20 mouse cellular contexts compared by ENCODE assay signal in genomic region chr2:73860046-73860624, GRCm38 (mm10). TPM values are rescaled to one million over a fixed set of nuclear protein-coding genes. Genes with fewer than 3 reads are reported as not detected.
DNase-seq lines count a peak whose midpoint lies in the region; ATAC-seq and TF ChIP-seq lines count a peak whose summit lies in the region.
"Had no signal": no experiment of that assay in that cellular context is flagged by ENCODE, and none has a peak within 500 bp of the region (broad histone marks: within the 10 kb centered on the region; RNA-seq: fewer than 3 reads in every experiment).

No protein-coding gene starts in this region.

- peaks cover 3% of the 10 kb centered on the region; the same call in 1 of the 2 replicates for H3K79me2 ChIP-seq in MEL (ENCODE audit: control insufficient read depth, insufficient read depth, low read length, poor library complexity)

- no peak for TF ChIP-seq POLR2A in MEL (IDR thresholded peaks at IDR 0.05; ENCODE audit: control insufficient read depth in 1 of 2, insufficient read depth in 1 of 2, low read depth in 1 of 2, low read length in 2 of 2, poor library complexity in 1 of 2)

- no peak for ATAC-seq in heart, embryonic 12.5 days (ENCODE audit: insufficient number of reproducible peaks, low FRiP score)
- peak; percentile 83 for ATAC-seq in megakaryocyte progenitor cell, adult 5-6 weeks (replicated peaks; ENCODE audit: poor library complexity)
- ATAC-seq in intestine, postnatal 0 days, result no peak
- ATAC-seq: activated CD4-positive, CD25-positive, alpha-beta regulatory T cell, adult 4 months; intestine, embryonic 16.5 days had no signal

- DNase-seq in heart, postnatal 10 days, result peak; percentile 10 to 11
- peak; percentile 65 for DNase-seq in MEL (ENCODE audit: low read depth, low spot score)
- DNase-seq in adipocyte (ENCODE audit: low spot score), result peak; percentile 53
- no peak for DNase-seq in urinary bladder, postnatal 10 days (ENCODE audit: low spot score)
- no peak for DNase-seq in testis, postnatal 14 days (ENCODE audit: low spot score)
- DNase-seq: cerebellum, adult 11 months; kidney, postnatal 25 days; layer of hippocampus, postnatal 36 days; lung, adult 2 months had no signal

- no peak for TF ChIP-seq CTCF in MEL (IDR thresholded peaks at IDR 0.05 in 2 of 3, conservative IDR thresholded peaks at IDR 0.05 in 1 of 3; ENCODE audit: control insufficient read depth in 1 of 3, insufficient read depth in 1 of 3, low read depth in 2 of 3, low read length in 3 of 3, poor library complexity in 1 of 3, severe bottlenecking in 1 of 3)
- TF ChIP-seq CTCF in intestine, postnatal 0 days (IDR thresholded peaks at IDR 0.05; ENCODE audit: low read depth), result no peak

- H3K36me3 ChIP-seq in heart, embryonic 12.5 days, result peaks cover 8% of the 10 kb centered on the region; the same call in 1 of the 2 replicates
- peaks cover 2 to 33% of the 10 kb centered on the region in 2 experiments for H3K36me3 ChIP-seq in MEL (ENCODE audit: control insufficient read depth in 1 of 2, insufficient read depth in 2 of 2, low read length in 2 of 2)
- no peaks in the 10 kb centered on the region for H3K36me3 ChIP-seq in intestine, postnatal 0 days (ENCODE audit: control insufficient read depth, insufficient read depth)
- H3K36me3 ChIP-seq: heart, embryonic 15.5 days; neural tube, embryonic 15.5 days had no signal

- intact Hi-C loops in heart, postnatal 10 days (cut with DNase I), result loop anchor here (10.0 kb wide), 1 partner anchor 275 kb away; the partner anchor contains the start of gene Chrna1

- no peaks in the 10 kb centered on the region for H3K27me3 ChIP-seq in heart, embryonic 12.5 days (replicated peaks)
- H3K27me3 ChIP-seq in MEL (ENCODE audit: control insufficient read depth in 1 of 2, insufficient read depth in 2 of 2, low read length in 2 of 2), result no peaks in the 10 kb centered on the region
- no peaks in the 10 kb centered on the region for H3K27me3 ChIP-seq in intestine, postnatal 0 days (replicated peaks; ENCODE audit: control insufficient read depth, insufficient read depth, low read length)
- H3K27me3 ChIP-seq: CH12.LX; heart, embryonic 15.5 days; hindbrain, embryonic 12.5 days; limb, embryonic 12.5 days; megakaryocyte, embryonic 14.5 days; neural tube, embryonic 15.5 days had no signal

- TF ChIP-seq RAD21 in MEL (IDR thresholded peaks at IDR 0.05; ENCODE audit: low read depth, low read length), result no peak

- 76% methylated on average over 4 of the region's 4 CpGs for WGBS in heart, embryonic 12.5 days
- 60% methylated on average over 4 of the region's 4 CpGs for WGBS in intestine, postnatal 0 days

- no peak; a peak in 1 of 4 replicates for TF ChIP-seq EP300 in MEL (IDR thresholded peaks at IDR 0.05; ENCODE audit: low read depth in 1 of 2, low read length in 2 of 2)

- H3K9ac ChIP-seq in heart, embryonic 12.5 days, result no peak overlapping the region
- H3K9ac ChIP-seq in MEL (ENCODE audit: control insufficient read depth, low read depth, low read length, poor library complexity, severe bottlenecking), result no peak overlapping the region
- no peak overlapping the region for H3K9ac ChIP-seq in intestine, postnatal 0 days (ENCODE audit: low read depth, low read length)
- H3K9ac ChIP-seq: heart, embryonic 15.5 days; hindbrain, embryonic 12.5 days; limb, embryonic 12.5 days; neural tube, embryonic 15.5 days had no signal

- H3K4me1 ChIP-seq in heart, embryonic 12.5 days (replicated peaks), result 0 out of 2 replicates have a peak, but pooled peaks cover 4% of the 10 kb centered on the region
- H3K4me1 ChIP-seq in MEL (ENCODE audit: control insufficient read depth in 1 of 2, insufficient read depth in 2 of 2, low read length in 2 of 2), result peaks cover 3 to 24% of the 10 kb centered on the region in 2 experiments; a peak in 3 of 4 replicates
- no peaks in the 10 kb centered on the region for H3K4me1 ChIP-seq in intestine, postnatal 0 days (replicated peaks; ENCODE audit: control insufficient read depth, insufficient read depth, low read length)
- H3K4me1 ChIP-seq: heart, embryonic 15.5 days; hindbrain, embryonic 12.5 days; limb, embryonic 12.5 days; neural tube, embryonic 15.5 days had no signal

- H3K4me2 ChIP-seq in heart, embryonic 12.5 days, result no peak overlapping the region
- H3K4me2 ChIP-seq in intestine, postnatal 0 days (replicated peaks; ENCODE audit: low read depth), result no peak overlapping the region
- H3K4me2 ChIP-seq: heart, embryonic 15.5 days; hindbrain, embryonic 12.5 days; limb, embryonic 12.5 days; neural tube, embryonic 15.5 days had no signal

- no peak overlapping the region for H3K27ac ChIP-seq in heart, embryonic 12.5 days (ENCODE audit: poor library complexity, severe bottlenecking)
- peak overlapping the region; percentile 22; the same call in 1 of the 2 replicates for H3K27ac ChIP-seq in MEL (ENCODE audit: control insufficient read depth, low read depth, low read length)
- H3K27ac ChIP-seq in intestine, postnatal 0 days (ENCODE audit: low read depth, low read length), result no peak overlapping the region
- H3K27ac ChIP-seq: heart, embryonic 15.5 days; hindbrain, embryonic 12.5 days; limb, embryonic 12.5 days; neural tube, embryonic 15.5 days had no signal

- no peak overlapping the region for H3K4me3 ChIP-seq in heart, embryonic 12.5 days
- no peak overlapping the region for H3K4me3 ChIP-seq in MEL (ENCODE audit: control insufficient read depth in 1 of 2, insufficient read depth in 1 of 2, low read depth in 2 of 2, low read length in 2 of 2)
- H3K4me3 ChIP-seq in intestine, postnatal 0 days (ENCODE audit: low read depth, low read length), result no peak overlapping the region
- H3K4me3 ChIP-seq: heart, embryonic 15.5 days; hindbrain, embryonic 12.5 days; limb, embryonic 12.5 days; megakaryocyte, embryonic 14.5 days; neural tube, embryonic 15.5 days had no signal

- H3K9me3 ChIP-seq in heart, embryonic 12.5 days (replicated peaks), result no peaks in the 10 kb centered on the region
- H3K9me3 ChIP-seq in MEL (replicated peaks; ENCODE audit: insufficient read depth, low read length), result no peaks in the 10 kb centered on the region
- H3K9me3 ChIP-seq in intestine, postnatal 0 days (ENCODE audit: control insufficient read depth), result no peaks in the 10 kb centered on the region
- H3K9me3 ChIP-seq: heart, embryonic 15.5 days; hindbrain, embryonic 12.5 days; limb, embryonic 12.5 days; megakaryocyte, embryonic 14.5 days; neural tube, embryonic 15.5 days had no signal

TF ChIP-seq in MEL, 35 proteins besides CTCF, POLR2A, EP300 and RAD21:
- TF ChIP-seq ZKSCAN1 (IDR thresholded peaks at IDR 0.05; ENCODE audit: low read depth, low read length), result no peak
- TF ChIP-seq ETS1 (IDR thresholded peaks at IDR 0.05; ENCODE audit: low read depth, low read length), result 0 out of 2 replicates have a peak, but pooled peaks have one; percentile 38
- TF ChIP-seq RCOR1 (IDR thresholded peaks at IDR 0.05; ENCODE audit: low read depth, low read length), result peak; percentile 57; the same call in 1 of the 2 replicates
- peak; percentile 18; the same call in 1 of the 2 replicates for TF ChIP-seq GATA1 (IDR thresholded peaks at IDR 0.05; ENCODE audit: low read depth, low read length)
- peak; percentile 29; the same call in 1 of the 2 replicates for TF ChIP-seq TCF12 (IDR thresholded peaks at IDR 0.05; ENCODE audit: low read depth, low read length)
- TF ChIP-seq TAL1 (IDR thresholded peaks at IDR 0.05; ENCODE audit: low read length), result 0 out of 2 replicates have a peak, but pooled peaks have one; percentile 23
- TF ChIP-seq MAZ (IDR thresholded peaks at IDR 0.05; ENCODE audit: low read depth, low read length), result no peak

RNA-seq across cellular contexts. Expression of gene Atf2, which starts 32.3 kb away (rescaled TPM):
- total RNA-seq in heart, postnatal 10 days (2021), result 10 to 100 TPM; 43.8 to 47.0 TPM
- polyA plus RNA-seq in heart, embryonic 12.5 days (2016; fragmentation: Nextera tagmentation; extraction: Ambion mirVana), result 47.9 and 50.3 TPM in 2 replicates
- total RNA-seq in MEL (2012; rRNA removed), result 16.8 and 18.0 TPM in 2 replicates
- polyA plus RNA-seq in MEL (2012; ENCODE audit: insufficient read depth in 1 of 2, insufficient read length in 2 of 2, low read depth in 1 of 2, low replicate concordance in 2 of 2, missing spikeins in 1 of 2), result 10 to 100 TPM; 36.7 to 82.3 TPM
- 112 and 126 TPM in 2 replicates for total RNA-seq in megakaryocyte progenitor cell, adult 5-6 weeks (2015)
- total RNA-seq in megakaryocyte progenitor cell, adult 5-6 weeks (2017), result 35.8 and 51.8 TPM in 2 replicates
- 24.2 and 25.7 TPM in 2 replicates for polyA plus RNA-seq in intestine, postnatal 0 days (2015; fragmentation: Nextera tagmentation; extraction: Ambion mirVana)

RNA-seq across cellular contexts. Expression of gene Atp5g3, which starts 51.0 kb away (rescaled TPM):
- 1,000 to 10,000 TPM; 3,482 to 3,602 TPM for total RNA-seq in heart, postnatal 10 days (2021)
- 1,951 and 2,142 TPM in 2 replicates for polyA plus RNA-seq in heart, embryonic 12.5 days (2016; fragmentation: Nextera tagmentation; extraction: Ambion mirVana)
- 503 and 520 TPM in 2 replicates for total RNA-seq in MEL (2012; rRNA removed)
- 100 to 1,000 TPM; 199 to 520 TPM for polyA plus RNA-seq in MEL (2012; ENCODE audit: insufficient read depth in 1 of 2, insufficient read length in 2 of 2, low read depth in 1 of 2, low replicate concordance in 2 of 2, missing spikeins in 1 of 2)
- 908 and 998 TPM in 2 replicates for total RNA-seq in megakaryocyte progenitor cell, adult 5-6 weeks (2015)
- total RNA-seq in megakaryocyte progenitor cell, adult 5-6 weeks (2017), result 178 and 183 TPM in 2 replicates
- polyA plus RNA-seq in intestine, postnatal 0 days (2015; fragmentation: Nextera tagmentation; extraction: Ambion mirVana), result 2,687 and 2,714 TPM in 2 replicates

Comparison
In these comparisons a context has a peak if more than half of its experiments do, and no peak if none do; other contexts are left out.
1. DNase-seq: peak in heart, postnatal 10 days (2 of 2), MEL (single experiment) and adipocyte (single experiment); none in urinary bladder, postnatal 10 days (single experiment) and testis, postnatal 14 days (single experiment).